Mouse (Mus musculus): ENCODE data around the gene Ptov1.

Ptov1 gene

GRCm38 (mm10) chr7:44860576-44861428 is 8.8 kb downstream of the Ptov1 start:
- in situ Hi-C loops (cut with MboI, MseI) = no loop called here

GRCm38 (mm10) chr7:44859896-44860295 is 9.7 kb downstream of the Ptov1 start:
- in situ Hi-C loops (cut with MboI, MseI) = no loop called here

- in situ Hi-C loops (cut with MboI, MseI) = no loop called here
Measured at GRCm38 (mm10) chr7:44857905-44858304, 11.7 kb downstream of the Ptov1 start.

- in situ Hi-C loops (cut with MboI, MseI) = no loop called here
Measured at GRCm38 (mm10) chr7:44857042-44857552, 12.5 kb downstream of the Ptov1 start, which contains the start of gene Pnkp. Gene Pnkp, plus strand, starts transcription at chr7:44857139.

GRCm38 (mm10) chr7:44856265-44856916 is 13.2 kb downstream of the Ptov1 start:
- in situ Hi-C loops (cut with MboI, MseI) = no loop called here

GRCm38 (mm10) chr7:44855036-44855435 is 14.6 kb downstream of the Ptov1 start:
- in situ Hi-C loops (cut with MboI, MseI) = no loop called here

GRCm38 (mm10) chr7:44854356-44855031 is 15.1 kb downstream of the Ptov1 start:
- in situ Hi-C loops (cut with MboI, MseI) = no loop called here

- in situ Hi-C loops (cut with MboI, MseI) = no loop called here
Measured at GRCm38 (mm10) chr7:44853596-44854355, 15.8 kb downstream of the Ptov1 start.

- in situ Hi-C loops (cut with MboI, MseI) = no loop called here
Measured at GRCm38 (mm10) chr7:44853065-44853464, 16.5 kb downstream of the Ptov1 start.

GRCm38 (mm10) chr7:44852259-44853027 is 17.1 kb downstream of the Ptov1 start:
- in situ Hi-C loops (cut with MboI, MseI) = no loop called here

GRCm38 (mm10) chr7:44851625-44852234 is 17.9 kb downstream of the Ptov1 start:
- in situ Hi-C loops (cut with MboI, MseI) = no loop called here

GRCm38 (mm10) chr7:44850789-44851624 is 18.6 kb downstream of the Ptov1 start:
- in situ Hi-C loops (cut with MboI, MseI) = no loop called here

- in situ Hi-C loops (cut with MboI, MseI) = no loop called here
Measured at GRCm38 (mm10) chr7:44850146-44850545, 19.4 kb downstream of the Ptov1 start.

- in situ Hi-C loops (cut with MboI, MseI) = no loop called here
Measured at GRCm38 (mm10) chr7:44849416-44850111, 20.0 kb downstream of the Ptov1 start.

- in situ Hi-C loops (cut with MboI, MseI) = no loop called here
Measured at GRCm38 (mm10) chr7:44848561-44849415, 20.8 kb downstream of the Ptov1 start, which contains the start of the genes Akt1s1 and Tbc1d17. Gene Akt1s1, plus strand, starts transcription at chr7:44848991. Gene Tbc1d17, minus strand, starts transcription at chr7:44849079.

GRCm38 (mm10) chr7:44847772-44848171 is 21.8 kb downstream of the Ptov1 start:
- in situ Hi-C loops (cut with MboI, MseI) = no loop called here

- in situ Hi-C loops (cut with MboI, MseI) = no loop called here
Measured at GRCm38 (mm10) chr7:44846804-44847203, 22.8 kb downstream of the Ptov1 start.

GRCm38 (mm10) chr7:44845006-44845405 is 24.6 kb downstream of the Ptov1 start:
- in situ Hi-C loops (cut with MboI, MseI) = no loop called here

All from T-helper 2 cell (primary cell).